Mouse (Mus musculus) cortical plate, adult 2 months (tissue): Measurements from ENCODE around the gene St3gal3.

Experiments
- CTCF ChIP-seq: fragments of 200-500 bp; IDR thresholded peaks from 2 replicates; pipeline ENCODE4 v1.5.1; 2011; ENCODE audit warnings: mild to moderate bottlenecking, control low read depth, low read length; ENCODE audit not compliant: insufficient read depth; ENCODE audit errors: extremely low read depth
- POLR2A ChIP-seq: fragments of 200-500 bp; IDR thresholded peaks from 2 replicates; pipeline ENCODE4 v1.6.1; 2011; ENCODE audit warnings: mild to moderate bottlenecking, low read length, control low read depth; ENCODE audit not compliant: insufficient read depth; ENCODE audit errors: extremely low read depth

DNA sequence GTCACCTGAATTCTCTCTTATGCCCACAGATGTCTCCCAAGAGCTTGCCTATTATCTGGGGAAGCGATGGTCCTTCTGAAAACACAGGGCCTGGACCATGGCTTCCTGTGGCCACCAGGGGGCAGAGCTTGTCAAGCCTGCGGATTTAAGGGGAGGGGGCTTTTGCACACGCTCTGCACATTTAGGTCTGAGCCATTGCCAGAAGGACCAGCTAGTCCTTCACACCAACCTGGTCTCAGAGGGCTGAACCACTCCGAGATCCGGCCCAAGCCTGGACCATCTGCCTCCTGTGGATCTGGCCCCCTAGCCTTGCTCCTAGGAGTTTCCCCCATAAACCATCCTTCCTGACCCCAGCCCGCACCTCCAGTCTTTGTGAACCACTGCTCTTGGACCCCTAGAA lies 206.5 kb downstream of the St3gal3 start:
- TF ChIP-seq POLR2A = no peak
- TF ChIP-seq CTCF = peak; percentile 66
